Mouse (Mus musculus) gonadal fat pad, adult 2 months (tissue): ENCODE data around the gene Mtrex. TPM values are rescaled to one million over a fixed set of nuclear protein-coding genes. Genes with fewer than 3 reads are reported as not detected.

Source experiments
- DNase-seq: peaks from one replicate; pipeline ENCODE4 v3.0.0-alpha.2; 2012; ENCODE audit warnings: low read depth
- polyA plus RNA-seq: library from polyadenylated mRNA; depleted of rRNA; stranded (reverse); fragments of >200 nt; gene quantifications from 2 replicates; pipeline ENCODE4 v1.2.3, GENCODE M21; 2012; rRNA removed

The Mtrex gene
- polyA plus RNA-seq, 1 experiment = 11.0 TPM

- no peak for DNase-seq
Observed at GRCm38 (mm10) chr13:112829619-112830018, 97.6 kb downstream of the Mtrex start.

GRCm38 (mm10) chr13:112825479-112825878 lies 101.7 kb downstream of the Mtrex start:
- DNase-seq = no peak

GRCm38 (mm10) chr13:112823911-112824648 lies 103.1 kb downstream of the Mtrex start:
- no peak for DNase-seq

- no peak for DNase-seq
Observed at GRCm38 (mm10) chr13:112823236-112823910, 103.8 kb downstream of the Mtrex start.

GRCm38 (mm10) chr13:112822413-112822812 lies 104.8 kb downstream of the Mtrex start:
- DNase-seq = no peak

GRCm38 (mm10) chr13:112818125-112818524 lies 109.1 kb downstream of the Mtrex start:
- DNase-seq = no peak

Other genes starting within 250 kb of the Mtrex start
- gene Plpp1, start 126.6 kb downstream of the Mtrex start, polyA plus RNA-seq = 36.5 and 41.1 TPM in 2 replicates
- gene Dhx29, start 56 bp upstream of the Mtrex start, polyA plus RNA-seq = 6.7 and 6.9 TPM in 2 replicates
- 60.3 and 104 TPM in 2 replicates for gene Ccno, start 60.4 kb upstream of the Mtrex start, polyA plus RNA-seq
- 0.51 and 0.86 TPM in 2 replicates for gene Mcidas, start 66.4 kb upstream of the Mtrex start, polyA plus RNA-seq
- gene Cdc20b, start 107.7 kb upstream of the Mtrex start, polyA plus RNA-seq = 0.08 TPM in 1 of 2 replicates, not detected in the other
- 18.8 and 21.8 TPM in 2 replicates for gene Gpx8, start 119.0 kb upstream of the Mtrex start, polyA plus RNA-seq
- gene Gzma, start 173.6 kb upstream of the Mtrex start, polyA plus RNA-seq = 0.95 and 1.0 TPM in 2 replicates